Mouse (Mus musculus): ENCODE measurements at regions not wholly inside any gene's neighbourhood (a gene's known extent, or its start where the extent isn't known, plus 50 kb on each side); places are given as distances from the start of the nearest gene placed in this dataset.

DNA sequence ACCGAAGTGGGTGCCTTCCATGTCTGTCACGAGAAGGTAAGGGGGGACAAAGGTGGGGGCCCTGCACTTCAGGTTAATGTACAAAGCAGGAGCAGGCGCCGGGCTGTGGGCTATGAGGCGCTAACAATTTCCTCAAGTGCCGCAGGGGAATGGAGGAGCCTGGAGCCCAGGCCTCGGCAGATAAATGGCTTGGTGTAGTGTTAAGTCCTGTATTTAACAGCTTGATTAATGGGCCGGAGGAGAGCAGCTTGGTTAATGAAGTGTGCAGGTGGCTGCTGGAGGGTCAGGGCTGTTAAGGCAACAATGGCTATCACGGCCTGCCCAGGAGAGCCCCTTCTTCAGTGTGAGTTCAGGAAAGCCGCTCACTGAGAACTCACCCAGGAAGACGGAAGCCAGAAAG is 72.0 kb upstream of the Twist2 start (continued):
- TF ChIP-seq ZC3H11A (IDR thresholded peaks at IDR 0.05; ENCODE audit: low read depth, low read length) (no peak), UBTF (IDR thresholded peaks at IDR 0.05; ENCODE audit: low read depth, low read length) (no peak)

DNA sequence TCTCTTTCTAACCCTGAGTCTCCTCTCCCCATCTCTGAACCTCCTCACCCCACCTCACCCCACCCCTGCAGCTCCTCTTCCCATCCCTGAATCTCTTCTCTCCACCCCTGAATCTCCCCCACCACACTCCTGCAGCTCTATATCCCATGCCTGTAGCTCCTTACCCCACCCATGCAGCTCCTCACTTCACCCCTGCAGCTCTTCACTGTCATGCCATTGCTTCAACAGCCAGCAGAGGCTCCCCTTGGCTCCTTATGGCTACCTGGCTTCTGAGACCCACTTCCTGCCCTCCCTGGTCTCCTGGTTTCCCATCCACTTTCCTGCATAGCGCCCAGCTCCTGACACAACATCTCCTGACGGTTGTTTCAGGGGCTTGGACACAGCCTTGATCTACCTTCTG is 71.0 kb upstream of the Twist2 start:
- TF ChIP-seq TCF12 (IDR thresholded peaks at IDR 0.05; ENCODE audit: low read depth, low read length) (no peak), POLR2A (IDR thresholded peaks at IDR 0.05; ENCODE audit: low read depth, low read length) (no peak), MXI1 (IDR thresholded peaks at IDR 0.05; ENCODE audit: low read depth, low read length) (no peak), MYC (IDR thresholded peaks at IDR 0.05; ENCODE audit: low read depth, low read length) (no peak), CHD1 (IDR thresholded peaks at IDR 0.05; ENCODE audit: low read depth, low read length) (no peak), POLR2AphosphoS2 (IDR thresholded peaks at IDR 0.05; ENCODE audit: low read depth, low read length) (no peak), UBTF (IDR thresholded peaks at IDR 0.05; ENCODE audit: low read depth, low read length) (no peak), JUND (conservative IDR thresholded peaks at IDR 0.05; ENCODE audit: low read depth, low read length) (no peak), ELF1 (IDR thresholded peaks at IDR 0.05; ENCODE audit: low read depth, low read length) (no peak), MAZ (IDR thresholded peaks at IDR 0.05; ENCODE audit: low read depth, low read length) (no peak)
- no peak for DNase-seq (ENCODE audit: extremely low read depth)
- Histone ChIP-seq H3K9ac (ENCODE audit: insufficient read depth, low read depth) (no peak overlapping the region), H3K27me3 (replicated peaks) (peaks cover 80% of the 10 kb centered on the region), H3K9me3 (replicated peaks; ENCODE audit: low read length) (no peaks in the 10 kb centered on the region), H3K4me1 (ENCODE audit: control insufficient read depth in 1 of 2, insufficient read depth in 2 of 2) (peaks cover 0 to 3% of the 10 kb centered on the region in 2 experiments; a peak in 1 of 4 replicates), H3K36me3 (replicated peaks in 1 of 2; ENCODE audit: control insufficient read depth in 1 of 2, insufficient read depth in 1 of 2, low read length in 1 of 2) (no peaks in the 10 kb centered on the region), H3K27ac (ENCODE audit: insufficient read depth, low read depth) (no peak overlapping the region), H3K4me2 (ENCODE audit: insufficient read depth, low read depth, poor library complexity, severe bottlenecking) (no peak overlapping the region), H3K79me2 (replicated peaks; ENCODE audit: control insufficient read depth, extremely low read depth, insufficient read depth, poor library complexity, severe bottlenecking) (no peaks in the 10 kb centered on the region), H3K4me3 (replicated peaks in 1 of 3; ENCODE audit: low read depth in 2 of 3, low read length in 2 of 3, poor library complexity in 1 of 3) (no peak overlapping the region)
- dilution Hi-C loops (cut with MboI; ENCODE audit: extremely low pct_ligation_motif_present, extremely low pct_unique_long_range_greater_than_20kb, low sequenced_read_pairs) (no loop called here), in situ Hi-C loops (cut with MboI; ENCODE audit: low pct_ligation_motif_present, low pct_unique_long_range_greater_than_20kb, low sequenced_read_pairs) (no loop called here)

- Histone ChIP-seq H3K4me1 (ENCODE audit: control insufficient read depth in 1 of 2, insufficient read depth in 2 of 2) (peaks cover 0 to 3% of the 10 kb centered on the region in 2 experiments; a peak in 1 of 4 replicates), H3K9ac (ENCODE audit: insufficient read depth, low read depth) (no peak overlapping the region), H3K27me3 (replicated peaks) (peaks cover 76% of the 10 kb centered on the region), H3K79me2 (replicated peaks; ENCODE audit: control insufficient read depth, extremely low read depth, insufficient read depth, poor library complexity, severe bottlenecking) (no peaks in the 10 kb centered on the region), H3K27ac (ENCODE audit: insufficient read depth, low read depth) (no peak overlapping the region), H3K36me3 (replicated peaks in 1 of 2; ENCODE audit: control insufficient read depth in 1 of 2, insufficient read depth in 1 of 2, low read length in 1 of 2) (no peaks in the 10 kb centered on the region), H3K4me3 (replicated peaks in 1 of 3; ENCODE audit: low read depth in 2 of 3, low read length in 2 of 3, poor library complexity in 1 of 3) (no peak overlapping the region), H3K9me3 (replicated peaks; ENCODE audit: low read length) (no peaks in the 10 kb centered on the region), H3K4me2 (ENCODE audit: insufficient read depth, low read depth, poor library complexity, severe bottlenecking) (no peak overlapping the region)
- in situ Hi-C loops (cut with MboI; ENCODE audit: low pct_ligation_motif_present, low pct_unique_long_range_greater_than_20kb, low sequenced_read_pairs) (no loop called here), dilution Hi-C loops (cut with MboI; ENCODE audit: extremely low pct_ligation_motif_present, extremely low pct_unique_long_range_greater_than_20kb, low sequenced_read_pairs) (no loop called here)
- no peak for DNase-seq (ENCODE audit: extremely low read depth)
- TF ChIP-seq POLR2AphosphoS2 (IDR thresholded peaks at IDR 0.05; ENCODE audit: low read depth, low read length), result no peak
- TF ChIP-seq KAT2A (IDR thresholded peaks at IDR 0.05; ENCODE audit: insufficient replicate concordance, low read length), result no peak
- no peak for TF ChIP-seq PAX5 (IDR thresholded peaks at IDR 0.05; ENCODE audit: low read length)
- no peak for TF ChIP-seq JUN (IDR thresholded peaks at IDR 0.05; ENCODE audit: insufficient read depth, low read depth, low read length)
- no peak for TF ChIP-seq MYC (IDR thresholded peaks at IDR 0.05; ENCODE audit: low read depth, low read length)
- TF ChIP-seq USF1 (IDR thresholded peaks at IDR 0.05; ENCODE audit: low read depth, low read length), result no peak
- TF ChIP-seq CHD1 (IDR thresholded peaks at IDR 0.05; ENCODE audit: low read depth, low read length), result no peak
- TF ChIP-seq NELFE (IDR thresholded peaks at IDR 0.05; ENCODE audit: low read depth, low read length), result no peak
- TF ChIP-seq TBP (conservative IDR thresholded peaks at IDR 0.05; ENCODE audit: low read depth, low read length), result no peak
- no peak for TF ChIP-seq ZMIZ1 (IDR thresholded peaks at IDR 0.05; ENCODE audit: low read depth, low read length)
Observed at GRCm38 (mm10) chr1:91731703-91732102, 69.6 kb upstream of the Twist2 start.

Measured in CH12.LX (cell line).